Mouse (Mus musculus) CD8-positive naive resting alpha-beta T cell, adult 2 months (primary cell): ENCODE results near the gene Trmt10a.
"Not testable (repeated sequence)": the region's sequence is repeated elsewhere in the genome, so short reads cannot be mapped to it uniquely, and the experiment has no call there.

Source experiments
- DNase-seq, 2 experiments: peaks; one replicate each; pipeline ENCODE4 v3.0.0; 2022; ENCODE audit warnings: low read depth in 2 of 2, low spot score in 2 of 2

The Trmt10a gene

GRCm38 (mm10) chr3:138133916-138134315 is 9.3 kb upstream of the Trmt10a start:
- DNase-seq, result no peak

GRCm38 (mm10) chr3:138134528-138134927 is 8.7 kb upstream of the Trmt10a start:
- DNase-seq, result no peak

- not testable (repeated sequence) for DNase-seq
Observed at GRCm38 (mm10) chr3:138138146-138138545, 5.1 kb upstream of the Trmt10a start.

- no peak for DNase-seq
Observed at GRCm38 (mm10) chr3:138139663-138140062, 3.6 kb upstream of the Trmt10a start.

- no peak for DNase-seq
Observed at GRCm38 (mm10) chr3:138142052-138142732, 1.1 kb upstream of the Trmt10a start.

- DNase-seq, result no peak
Observed at GRCm38 (mm10) chr3:138142733-138143314, 424 bp upstream of the Trmt10a start.

GRCm38 (mm10) chr3:138144060-138144641 is 903 bp downstream of the Trmt10a start:
- DNase-seq, result peak in 1 of 2 experiments; percentile 10

- DNase-seq, result peak; percentile 69 to 82
Observed at GRCm38 (mm10) chr3:138144642-138145171, 1.5 kb downstream of the Trmt10a start, which contains the start of gene Mttp. Mttp (minus strand) TSS chr3:138144968.

- DNase-seq, result no peak
Observed at GRCm38 (mm10) chr3:138148811-138149210, 5.6 kb downstream of the Trmt10a start.

- no peak for DNase-seq
Observed at GRCm38 (mm10) chr3:138155062-138155461, 11.8 kb downstream of the Trmt10a start.

- no peak for DNase-seq
Observed at GRCm38 (mm10) chr3:138156651-138157050, 13.4 kb downstream of the Trmt10a start.

- no peak for DNase-seq
Observed at GRCm38 (mm10) chr3:138161623-138162022, 18.4 kb downstream of the Trmt10a start.

GRCm38 (mm10) chr3:138162553-138163183 is 19.4 kb downstream of the Trmt10a start:
- DNase-seq, result no peak

GRCm38 (mm10) chr3:138173291-138173690 is 30.0 kb downstream of the Trmt10a start:
- no peak for DNase-seq

GRCm38 (mm10) chr3:138175551-138175950 is 32.3 kb downstream of the Trmt10a start:
- no peak for DNase-seq

- DNase-seq, result no peak
Observed at GRCm38 (mm10) chr3:138182019-138182418, 38.8 kb downstream of the Trmt10a start.

- no peak for DNase-seq
Observed at GRCm38 (mm10) chr3:138183371-138183770, 40.1 kb downstream of the Trmt10a start.

- no peak for DNase-seq
Observed at GRCm38 (mm10) chr3:138185290-138185689, 42.0 kb downstream of the Trmt10a start.

GRCm38 (mm10) chr3:138185995-138186930 is 43.0 kb downstream of the Trmt10a start:
- no peak for DNase-seq

- DNase-seq, result no peak
Observed at GRCm38 (mm10) chr3:138192260-138192659, 49.0 kb downstream of the Trmt10a start.
